Mouse (Mus musculus) stomach, postnatal 0 days (tissue): ENCODE results near the gene Phf14.

Source experiments
- CTCF ChIP-seq: IDR thresholded peaks from 2 replicates; pipeline ENCODE4 v1.5.1; 2016; ENCODE audit warnings: antibody characterized with exemption, low read depth, mild to moderate bottlenecking, moderate library complexity
- EP300 ChIP-seq: optimal IDR thresholded peaks from 2 replicates; pipeline ENCODE3; 2016; ENCODE audit warnings: antibody characterized with exemption

DNA sequence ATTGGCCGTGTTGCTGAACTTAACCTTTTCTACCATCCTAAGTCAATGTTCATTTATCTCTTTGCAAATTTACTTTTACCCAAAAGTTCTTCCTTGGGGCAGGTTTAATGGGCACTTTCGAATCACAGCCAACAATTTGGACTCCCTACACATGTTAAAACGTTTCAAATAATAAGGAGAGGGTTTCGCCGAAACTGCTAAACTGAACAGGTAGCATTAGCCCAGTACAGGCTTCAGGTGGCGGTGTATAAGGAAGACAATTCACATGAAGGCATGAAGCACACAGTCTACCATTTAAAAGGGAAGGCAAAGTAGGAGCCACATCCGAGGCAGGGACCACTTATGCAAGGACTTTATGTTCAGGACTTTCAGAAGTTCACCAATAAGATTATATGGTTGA is 561 bp downstream of the Phf14 start:
- TF ChIP-seq CTCF (no peak), EP300 (peak; percentile 11)
